Mouse (Mus musculus) thymus, adult 2 months (tissue): ENCODE measurements around the gene Apba1.

Source experiments
- CTCF ChIP-seq: fragments of 200-500 bp; IDR thresholded peaks from 2 replicates; pipeline ENCODE4 v1.5.1; 2012; ENCODE audit warnings: mild to moderate bottlenecking, control low read depth, low read length, moderate library complexity, borderline replicate concordance; ENCODE audit not compliant: control insufficient read depth, poor library complexity, insufficient read depth; ENCODE audit errors: extremely low read depth
- POLR2A ChIP-seq: fragments of 200-500 bp; IDR thresholded peaks from 2 replicates; pipeline ENCODE4 v1.6.1; 2012; ENCODE audit warnings: mild to moderate bottlenecking, low read length, control low read depth, moderate library complexity; ENCODE audit not compliant: control insufficient read depth, poor library complexity, insufficient read depth; ENCODE audit errors: extremely low read depth

DNA sequence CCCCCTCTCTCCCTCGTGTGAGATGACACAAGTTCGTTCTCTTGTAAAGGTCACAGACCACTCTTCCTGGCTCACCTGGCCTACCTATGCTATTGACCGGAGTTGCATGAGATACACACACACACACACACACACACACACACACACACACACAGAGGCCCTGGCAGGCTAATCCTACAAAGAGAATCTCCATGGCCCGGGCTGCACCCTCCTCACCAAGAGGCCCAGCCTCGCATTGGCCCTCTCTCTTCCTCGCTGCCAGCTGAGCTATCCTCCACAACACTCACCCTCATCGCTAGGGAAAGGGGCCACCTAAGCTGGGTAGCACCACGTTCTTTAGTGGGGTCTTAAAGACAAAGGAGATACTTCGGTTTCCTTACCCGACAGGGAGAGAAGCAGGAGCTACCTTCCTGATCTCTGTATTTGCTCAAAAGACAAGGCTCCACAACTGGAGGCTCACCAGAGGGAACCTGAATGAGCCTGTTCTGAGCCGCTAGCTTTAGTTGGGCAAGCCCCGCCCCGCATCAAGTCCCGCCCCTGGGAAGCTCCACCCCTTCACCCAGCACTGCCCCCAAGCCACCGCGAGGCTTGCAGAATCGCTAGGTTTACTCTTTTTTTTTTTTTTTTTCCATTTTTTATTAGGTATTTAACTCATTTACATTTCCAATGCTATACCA is 197.8 kb downstream of the Apba1 start:
- TF ChIP-seq POLR2A (no peak), CTCF (no peak)
